Mouse (Mus musculus) monocyte, adult 2 months (primary cell): ENCODE results near the gene Pld5.

Source experiments
- DNase-seq, 2 experiments: peaks; one replicate each; pipeline ENCODE4 v3.0.0; 2022; ENCODE audit warnings: low spot score in 2 of 2, low read depth in 1 of 2

Gene Pld5

GRCm38 (mm10) chr1:176274667-176275610 is at the start of gene Pld5:
Pld5 (minus strand) TSS chr1:176275312.
- DNase-seq, result no peak

GRCm38 (mm10) chr1:176315063-176315462 is 40.0 kb upstream of the Pld5 start:
- DNase-seq, result no peak

- no peak for DNase-seq
These were observed 35.1 kb upstream of the Pld5 start for GRCm38 (mm10) chr1:176310174-176310573.

GRCm38 (mm10) chr1:176289396-176289795 is 14.3 kb upstream of the Pld5 start:
- no peak for DNase-seq

- no peak for DNase-seq
These were observed 484 bp upstream of the Pld5 start for GRCm38 (mm10) chr1:176275611-176275980.

GRCm38 (mm10) chr1:176248717-176249030 is 26.4 kb downstream of the Pld5 start:
- no peak for DNase-seq

- DNase-seq, result no peak
These were observed 27.0 kb downstream of the Pld5 start for GRCm38 (mm10) chr1:176247885-176248716.

- no peak for DNase-seq
These were observed 35.9 kb downstream of the Pld5 start for GRCm38 (mm10) chr1:176239199-176239598.

GRCm38 (mm10) chr1:176223794-176224193 is 51.3 kb downstream of the Pld5 start:
- no peak for DNase-seq

- DNase-seq, result no peak
These were observed 51.9 kb downstream of the Pld5 start for GRCm38 (mm10) chr1:176223196-176223595.

- DNase-seq, result no peak
These were observed 56.9 kb downstream of the Pld5 start for GRCm38 (mm10) chr1:176218217-176218616.

GRCm38 (mm10) chr1:176213645-176214221 is 61.4 kb downstream of the Pld5 start:
- no peak for DNase-seq

- DNase-seq, result no peak
These were observed 62.0 kb downstream of the Pld5 start for GRCm38 (mm10) chr1:176212922-176213644.

- no peak for DNase-seq
These were observed 64.3 kb downstream of the Pld5 start for GRCm38 (mm10) chr1:176210803-176211202.

- no peak for DNase-seq
These were observed 67.1 kb downstream of the Pld5 start for GRCm38 (mm10) chr1:176208014-176208413.

- no peak for DNase-seq
These were observed 72.8 kb downstream of the Pld5 start for GRCm38 (mm10) chr1:176202360-176202759.

GRCm38 (mm10) chr1:176197036-176197766 is 77.9 kb downstream of the Pld5 start:
- no peak for DNase-seq

- DNase-seq, result no peak
These were observed 78.8 kb downstream of the Pld5 start for GRCm38 (mm10) chr1:176196341-176196740.

- no peak for DNase-seq
These were observed 80.4 kb downstream of the Pld5 start for GRCm38 (mm10) chr1:176194727-176195126.

- no peak for DNase-seq
These were observed 91.1 kb downstream of the Pld5 start for GRCm38 (mm10) chr1:176183991-176184390.
